Mouse (Mus musculus) thymus, postnatal 4 days (tissue): ENCODE data around the gene Gm2042.
"Not testable (repeated sequence)": the region's sequence is repeated elsewhere in the genome, so short reads cannot be mapped to it uniquely, and the experiment has no call there.

Experiments used
- DNase-seq: peaks from one replicate; pipeline ENCODE4 v3.0.0; 2021

Gm2042 gene

DNA sequence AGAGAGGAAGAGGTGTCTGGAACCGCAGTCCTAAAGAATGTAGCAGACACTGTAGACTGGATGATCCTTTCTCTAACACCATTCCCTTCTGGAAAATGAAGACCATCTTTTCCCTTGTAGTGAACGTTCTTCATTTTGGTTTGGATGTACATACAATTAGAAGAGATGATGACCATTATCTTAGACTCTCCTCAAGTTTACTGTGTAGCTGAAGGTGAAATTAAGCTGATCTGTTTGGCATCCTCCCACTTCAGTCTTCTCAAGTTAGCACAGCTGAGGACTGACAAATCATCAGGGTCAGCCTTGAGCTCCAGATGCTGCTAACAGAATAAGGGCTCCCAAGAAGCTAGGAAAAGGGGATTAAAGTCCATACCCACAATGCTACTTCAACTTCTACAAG, at the start of gene Gm2042:
TSS of gene Gm2042 (plus strand) at position 301 of the 400 bp plus-strand sequence.
- not testable (repeated sequence) for DNase-seq

DNA sequence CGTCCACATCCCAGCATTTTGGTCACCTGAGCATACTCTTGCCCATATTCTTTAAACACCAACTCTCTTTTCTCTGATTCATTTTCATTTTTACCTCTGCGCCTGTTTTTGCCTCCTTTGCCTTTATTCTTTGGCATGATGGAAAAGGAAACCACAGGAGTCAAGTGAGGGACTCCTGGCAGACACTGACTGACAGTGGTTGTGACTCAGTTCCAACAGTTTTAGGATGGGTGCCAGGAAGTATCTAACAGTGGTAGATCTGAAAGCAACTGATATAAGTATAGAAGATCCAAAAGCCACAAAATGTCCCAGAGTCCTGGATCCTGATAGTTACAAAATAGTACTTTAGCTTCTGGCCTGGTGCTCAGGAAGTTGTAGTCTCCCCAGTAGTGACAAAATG, 34.2 kb upstream of the Gm2042 start, which contains the start of gene Gm2035:
TSS of gene Gm2035 (minus strand) at position 137 of the 400 bp plus-strand sequence.
- not testable (repeated sequence) for DNase-seq

DNA sequence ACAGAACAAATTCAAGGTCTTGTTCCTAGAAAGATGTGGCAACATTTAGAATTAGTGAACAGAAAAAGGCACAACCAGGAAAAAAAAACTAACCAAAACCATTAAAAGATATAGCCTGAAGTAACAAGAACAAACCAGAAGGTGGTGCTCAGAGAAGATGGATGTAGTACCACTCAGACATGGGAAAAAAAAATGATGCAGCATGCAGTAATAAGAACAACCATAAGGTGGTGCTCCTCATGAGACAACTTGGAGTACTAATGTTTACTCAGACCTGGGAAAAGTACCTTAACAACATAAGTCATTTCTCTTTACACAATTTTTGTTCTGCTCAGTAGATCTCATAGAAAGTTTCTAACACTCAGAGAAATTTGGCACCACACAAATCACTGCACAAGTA, 30.1 kb downstream of the Gm2042 start:
- not testable (repeated sequence) for DNase-seq

DNA sequence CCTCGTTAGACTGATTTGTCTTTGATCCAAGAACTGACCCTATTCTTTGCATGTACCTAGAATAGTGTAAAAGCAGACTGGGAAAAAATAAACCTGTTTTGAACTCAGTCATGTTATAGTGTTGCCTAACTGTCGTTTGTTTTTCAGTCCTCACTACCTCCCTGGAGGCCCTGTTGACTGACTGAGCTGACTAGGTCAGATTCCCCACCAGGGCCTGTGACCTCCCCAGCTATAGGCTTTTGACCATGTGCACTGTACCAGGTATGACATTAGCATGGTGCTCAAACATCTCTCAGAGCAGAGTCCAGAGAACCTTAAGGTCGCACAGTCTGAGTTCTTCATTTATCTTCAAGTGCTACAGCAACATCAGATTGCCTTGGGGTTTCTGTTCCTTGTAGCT, 50.2 kb downstream of the Gm2042 start:
- not testable (repeated sequence) for DNase-seq
